Mouse (Mus musculus) lung, adult 2 months (tissue): Measurements from ENCODE around the gene Cdk15.

Experiments used
- CTCF ChIP-seq: fragments of 200-500 bp; IDR thresholded peaks from 2 replicates; pipeline ENCODE4 v1.5.1; 2011; ENCODE audit warnings: mild to moderate bottlenecking, low read length, control low read depth; ENCODE audit not compliant: insufficient read depth
- POLR2A ChIP-seq: fragments of 200-500 bp; IDR thresholded peaks from 2 replicates; pipeline ENCODE4 v1.6.1; 2011; ENCODE audit warnings: low read depth, mild to moderate bottlenecking, control low read depth, low read length, borderline replicate concordance; ENCODE audit errors: extremely low read depth

- TF ChIP-seq CTCF (no peak), POLR2A (no peak)
These were observed 139.3 kb downstream of the Cdk15 start for GRCm38 (mm10) chr1:59395992-59396391.
